Mouse (Mus musculus): ENCODE measurements around the gene Cog6.

DNA sequence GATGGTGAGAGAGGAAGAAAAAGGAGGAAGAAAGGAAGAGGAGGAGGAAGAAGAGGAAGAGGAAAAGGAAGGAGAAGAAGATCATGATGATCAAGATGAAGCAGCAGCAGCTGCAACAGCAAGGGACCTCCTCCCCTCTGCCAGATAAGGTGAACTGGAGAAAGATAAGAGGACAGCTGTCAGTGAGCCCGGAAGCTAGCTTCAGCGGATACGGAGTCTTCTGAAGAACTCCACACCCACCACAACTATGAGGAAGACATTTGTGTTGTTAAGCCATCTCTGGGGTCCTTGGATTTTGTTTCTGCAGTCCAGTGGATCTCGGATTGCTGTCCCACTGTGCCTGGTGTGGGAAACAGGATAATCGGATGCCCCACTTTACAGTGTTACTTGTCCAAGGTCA lies 15.4 kb upstream of the Cog6 start:
- TF ChIP-seq CTCF (IDR thresholded peaks at IDR 0.05) = no peak
- no peak for TF ChIP-seq POLR2A (IDR thresholded peaks at IDR 0.05; ENCODE audit: insufficient read depth, low read depth, low read length)

Data from heart, adult 2 months (tissue).